Mouse (Mus musculus): Measurements from ENCODE around the gene Usp30.

Usp30 gene

DNA sequence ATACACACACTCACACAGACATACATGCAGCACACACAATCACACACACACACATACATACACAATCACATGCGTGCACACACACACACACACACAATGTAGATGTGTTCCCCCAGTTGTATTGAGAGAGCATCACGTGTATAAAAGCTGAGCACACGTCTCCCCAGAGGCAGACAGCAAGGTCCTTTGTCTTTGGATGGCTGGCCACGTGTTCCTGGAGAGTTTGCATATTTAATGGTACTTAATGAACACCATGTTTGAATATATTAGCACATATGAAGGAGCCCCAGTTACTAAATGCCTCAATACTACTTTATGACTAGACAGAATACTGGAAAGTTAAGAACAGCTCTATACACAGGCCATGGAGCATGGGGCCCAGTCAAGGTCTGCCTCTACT is 1.3 kb upstream of the Usp30 start:
- in situ Hi-C loops (cut with MboI; ENCODE audit: low sequenced_read_pairs), result no loop called here

DNA sequence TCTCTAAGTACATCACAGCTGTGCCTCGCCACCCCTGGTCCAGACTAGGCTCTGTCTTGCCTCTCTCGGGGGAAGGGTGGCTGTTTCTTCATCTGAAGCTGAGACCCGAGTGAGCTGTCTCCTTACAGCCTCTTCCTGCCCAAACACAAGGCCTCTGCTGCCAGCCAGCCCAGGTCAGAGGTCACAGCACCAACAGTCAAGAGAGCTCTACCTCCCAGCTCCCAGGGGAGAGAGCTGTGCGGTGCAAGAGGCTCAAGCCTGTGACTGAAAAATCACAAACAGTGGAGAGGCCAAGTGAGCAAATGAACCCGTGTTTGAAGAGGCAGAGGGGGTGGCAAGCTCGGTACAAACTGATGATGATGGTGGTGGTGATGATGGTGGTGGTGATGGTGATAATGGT is 1.3 kb downstream of the Usp30 start:
- in situ Hi-C loops (cut with MboI; ENCODE audit: low sequenced_read_pairs), result no loop called here

DNA sequence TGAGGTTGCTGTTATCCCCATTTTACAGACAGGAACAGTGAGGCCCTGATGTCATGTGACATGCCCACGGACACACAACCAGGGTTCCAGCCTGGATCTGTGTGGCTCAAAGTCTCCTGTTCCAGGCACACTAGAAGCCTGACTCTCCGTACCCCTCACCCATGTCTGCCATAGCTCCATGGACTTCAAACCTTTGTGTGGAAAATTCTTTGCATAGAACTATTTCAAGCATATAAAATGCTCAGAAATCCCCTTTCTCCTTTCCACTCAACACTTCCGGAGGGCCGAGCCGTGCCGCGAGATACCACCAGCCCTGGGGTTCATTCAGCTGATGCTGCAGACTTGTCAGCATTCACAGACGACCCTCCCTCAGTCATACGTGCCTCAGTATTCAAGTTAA is 2.3 kb downstream of the Usp30 start:
- in situ Hi-C loops (cut with MboI; ENCODE audit: low sequenced_read_pairs), result no loop called here

DNA sequence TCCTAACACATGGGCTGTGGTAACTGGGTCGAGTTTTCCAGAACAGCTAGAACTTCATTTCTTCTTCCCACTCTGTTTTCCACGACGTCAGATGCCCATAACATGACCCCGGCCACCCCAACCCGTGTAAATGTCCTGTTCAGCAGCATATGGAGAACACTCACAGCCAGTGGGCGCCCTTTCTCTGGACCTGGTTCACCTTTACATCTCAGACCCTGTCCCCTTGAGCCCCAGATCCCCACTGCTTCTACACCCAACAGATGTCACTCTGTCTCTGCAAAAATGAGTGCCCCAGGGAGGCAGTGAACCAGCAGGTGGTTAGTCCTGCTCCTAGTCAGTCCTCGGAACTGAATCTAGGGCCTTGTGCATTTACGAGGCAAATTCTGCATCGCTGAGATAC is 2.7 kb downstream of the Usp30 start:
- in situ Hi-C loops (cut with MboI; ENCODE audit: low sequenced_read_pairs), result no loop called here

DNA sequence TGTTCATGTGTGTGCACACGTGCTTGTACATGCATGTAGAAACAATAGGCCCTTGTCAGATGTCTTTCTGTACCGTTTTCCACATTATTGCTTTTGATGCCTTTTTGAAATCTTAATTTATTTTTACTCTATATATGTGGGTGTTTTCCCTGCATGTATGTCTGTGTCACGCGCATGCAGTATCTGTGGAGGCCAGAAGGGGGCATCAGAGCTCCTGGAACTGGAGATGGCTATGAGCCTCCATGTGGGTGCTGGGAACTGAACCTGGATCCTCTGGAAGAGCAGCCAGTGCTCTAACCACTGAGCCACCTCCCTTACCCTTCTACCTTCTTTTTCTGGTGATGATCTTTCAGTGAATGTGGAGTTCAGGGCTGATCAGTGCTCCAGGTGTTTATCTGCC is 5.6 kb downstream of the Usp30 start:
- in situ Hi-C loops (cut with MboI; ENCODE audit: low sequenced_read_pairs), result no loop called here

DNA sequence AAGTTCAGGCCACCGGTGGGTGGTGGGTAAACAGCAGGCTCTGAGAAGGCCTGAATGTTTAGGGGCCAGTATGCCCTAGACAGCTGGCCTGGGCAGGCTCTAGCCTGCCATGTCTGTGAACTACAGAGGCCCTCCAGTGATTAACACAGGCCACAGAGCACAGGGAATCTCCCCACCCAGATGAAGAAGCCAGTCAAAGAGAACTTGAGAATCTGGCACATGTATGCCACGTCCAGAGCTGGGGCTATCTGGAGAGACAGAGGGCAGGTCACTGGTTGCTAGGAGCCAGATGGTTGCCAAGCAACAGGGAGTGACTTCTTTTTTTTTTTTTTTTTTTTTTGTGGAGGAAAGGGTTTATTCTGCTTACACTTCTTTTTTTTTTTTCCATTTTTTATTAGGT is 7.0 kb downstream of the Usp30 start:
- in situ Hi-C loops (cut with MboI; ENCODE audit: low sequenced_read_pairs), result no loop called here

DNA sequence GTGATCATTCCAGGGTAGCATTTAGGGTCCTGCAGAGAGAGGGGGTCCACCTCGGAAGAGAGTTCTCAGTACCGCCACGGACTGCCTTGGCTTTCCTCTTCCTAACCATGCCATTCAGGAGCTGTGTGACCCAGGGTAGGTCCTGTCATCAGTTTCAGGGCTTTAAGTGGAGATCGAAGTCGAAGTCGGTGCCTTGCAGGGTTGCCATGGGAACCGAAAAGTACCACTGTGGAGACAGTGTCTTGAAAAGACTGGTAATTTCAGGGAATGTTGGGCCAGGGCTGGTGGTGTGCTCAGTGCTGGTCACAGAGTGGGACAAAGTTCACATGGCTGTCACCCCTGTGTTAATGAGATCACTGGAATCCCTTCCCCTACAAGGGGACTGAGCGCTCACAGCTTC is 11.7 kb downstream of the Usp30 start:
- in situ Hi-C loops (cut with MboI; ENCODE audit: low sequenced_read_pairs), result no loop called here

DNA sequence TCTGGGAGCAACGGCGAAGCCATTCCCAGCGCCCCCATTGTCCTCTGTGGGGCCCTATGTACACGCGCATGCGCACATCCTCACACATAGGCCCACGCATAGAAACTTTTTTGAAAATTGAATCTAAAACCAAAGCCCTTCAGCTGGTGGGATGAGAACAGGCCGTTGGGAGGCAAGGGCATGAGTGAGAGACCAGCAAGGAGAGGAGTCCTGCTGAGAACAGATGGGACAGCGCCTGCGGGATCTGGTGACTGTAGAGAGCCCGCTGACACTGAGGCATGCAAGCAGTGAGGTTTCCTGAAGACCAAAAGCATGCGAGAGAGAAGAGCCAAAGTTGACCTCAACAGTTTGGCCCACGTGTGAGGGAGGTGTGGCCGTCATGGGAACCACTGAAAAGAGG is 20.2 kb downstream of the Usp30 start:
- in situ Hi-C loops (cut with MboI; ENCODE audit: low sequenced_read_pairs), result no loop called here

DNA sequence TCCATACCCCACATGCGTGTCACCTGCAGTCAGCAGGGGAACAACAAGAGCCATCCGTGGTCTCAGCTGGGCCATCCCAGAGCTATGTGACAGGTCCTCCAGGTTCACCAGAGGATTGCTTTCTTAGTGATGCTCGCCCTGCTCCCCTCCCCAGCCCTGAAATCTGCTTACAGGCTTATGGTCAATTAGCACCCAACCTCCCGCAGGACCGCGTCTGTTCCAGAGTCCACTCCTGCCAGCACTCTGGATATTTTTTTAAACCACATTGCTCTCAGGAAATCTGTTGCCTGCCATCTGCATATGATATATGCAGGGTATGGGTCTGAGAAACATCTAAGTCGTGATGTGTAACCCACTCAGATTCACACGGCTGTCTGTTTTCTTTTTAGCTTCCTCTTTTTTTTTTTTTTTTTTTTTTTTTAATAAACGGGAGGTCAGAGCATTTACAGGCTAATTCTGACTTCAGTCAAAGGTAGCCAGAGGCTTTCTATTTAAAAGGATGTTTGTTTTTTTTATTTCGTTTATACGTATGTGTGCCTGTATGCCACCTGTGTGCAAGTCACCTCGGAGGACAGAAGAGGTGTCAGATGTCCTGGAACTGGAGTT is 22.7 kb downstream of the Usp30 start:
- in situ Hi-C loops (cut with MboI; ENCODE audit: low sequenced_read_pairs), result no loop called here

DNA sequence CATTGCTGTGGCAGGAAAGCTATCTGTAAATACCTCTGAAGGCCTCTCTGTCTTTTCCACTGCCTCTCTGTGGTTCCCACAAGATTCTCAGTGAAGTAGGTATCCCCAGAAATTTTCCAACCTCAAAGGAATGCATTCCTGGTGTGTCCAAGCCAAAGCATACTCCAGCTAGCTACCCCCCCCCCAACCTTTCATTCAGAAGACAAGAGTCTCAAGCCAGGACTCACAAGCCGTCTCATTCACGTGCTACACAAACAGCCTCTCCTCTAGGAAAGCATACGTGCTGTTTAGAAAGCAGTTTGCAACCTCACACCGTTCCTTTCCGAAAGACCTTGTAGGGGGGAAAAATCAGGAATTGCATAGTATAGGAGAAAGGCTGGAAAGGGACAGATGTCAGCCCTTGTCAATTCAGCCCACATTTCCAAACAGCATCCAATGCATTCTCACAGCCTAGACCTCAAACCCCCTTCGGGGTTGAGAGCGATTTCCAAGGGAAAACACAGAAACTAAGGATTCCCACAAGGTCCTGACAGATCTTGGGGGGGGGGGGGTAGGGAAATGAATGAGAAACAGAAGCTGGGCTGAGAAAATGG is 25.3 kb downstream of the Usp30 start:
- in situ Hi-C loops (cut with MboI; ENCODE audit: low sequenced_read_pairs), result no loop called here

DNA sequence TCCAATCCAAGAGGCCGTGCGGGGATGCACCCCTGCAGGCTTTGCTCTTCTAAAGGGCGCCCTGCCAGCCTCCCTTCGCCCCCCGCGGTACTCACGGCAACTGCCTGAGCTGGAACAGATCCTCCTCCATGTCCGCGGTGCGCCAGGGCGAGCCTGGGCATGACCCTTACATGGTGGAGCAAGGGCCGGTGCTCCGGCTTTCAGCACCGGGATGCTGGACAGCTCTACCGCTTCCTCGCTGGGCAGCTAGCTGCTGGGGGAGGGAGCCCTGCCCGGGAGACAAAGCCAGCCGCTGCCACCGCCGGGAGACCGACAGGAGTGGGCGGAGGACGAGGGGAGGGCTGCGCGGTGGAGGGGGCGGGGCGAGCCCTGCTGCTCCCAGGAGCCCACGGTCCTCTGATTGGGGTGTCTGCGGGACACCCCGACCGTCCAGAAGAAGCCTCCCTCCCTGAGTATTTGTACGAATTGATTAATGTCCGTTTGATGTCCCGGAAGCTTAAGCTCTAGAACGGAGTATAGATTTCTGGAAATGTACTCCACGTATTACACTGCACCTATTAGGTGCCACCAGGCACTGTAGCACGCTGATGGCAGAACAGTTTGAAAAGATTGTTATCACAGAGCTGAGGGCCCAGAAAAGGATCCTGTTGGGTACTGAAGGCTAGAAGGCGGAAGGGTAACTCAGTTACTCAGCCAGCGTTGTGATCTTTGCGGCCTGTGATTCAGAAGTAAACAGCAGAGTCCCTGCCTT is 26.0 kb downstream of the Usp30 start, which contains the start of gene Svop:
Svop (minus strand) TSS at position 514 of the 751 bp plus-strand sequence.
- in situ Hi-C loops (cut with MboI; ENCODE audit: low sequenced_read_pairs), result no loop called here

DNA sequence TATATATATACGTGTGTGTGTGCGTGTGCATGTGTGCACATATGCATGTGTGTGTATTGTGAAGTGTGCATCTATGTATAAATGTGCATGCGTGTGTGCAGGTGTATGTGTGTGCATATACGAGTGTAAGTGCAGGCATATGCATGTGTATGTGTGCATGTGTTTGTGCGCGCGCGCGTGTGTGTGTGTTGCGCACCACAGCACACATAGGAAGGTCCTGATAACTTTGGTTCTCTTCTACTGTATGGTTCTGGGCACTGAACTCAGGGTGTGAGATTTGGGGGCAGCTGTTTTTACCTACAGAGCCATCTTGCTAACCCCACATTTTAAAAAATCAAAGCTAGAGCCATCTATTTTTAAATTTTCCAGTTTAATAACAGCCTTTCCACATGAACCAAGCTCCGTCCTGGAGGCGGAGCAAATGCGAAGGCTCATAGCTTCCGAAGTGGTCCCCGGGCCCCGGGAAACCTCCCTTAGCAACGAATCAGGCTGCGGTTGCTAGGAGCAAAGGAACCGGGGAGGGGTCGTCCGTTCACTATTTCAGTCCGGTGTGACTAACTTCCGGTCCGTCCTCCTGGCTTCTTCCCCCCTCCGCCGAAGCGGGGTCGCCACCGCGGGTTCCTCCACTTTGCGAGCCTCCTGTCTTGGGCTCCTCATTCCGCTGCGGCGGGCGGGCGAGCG is 34.6 kb downstream of the Usp30 start:
- in situ Hi-C loops (cut with MboI; ENCODE audit: low sequenced_read_pairs), result no loop called here

DNA sequence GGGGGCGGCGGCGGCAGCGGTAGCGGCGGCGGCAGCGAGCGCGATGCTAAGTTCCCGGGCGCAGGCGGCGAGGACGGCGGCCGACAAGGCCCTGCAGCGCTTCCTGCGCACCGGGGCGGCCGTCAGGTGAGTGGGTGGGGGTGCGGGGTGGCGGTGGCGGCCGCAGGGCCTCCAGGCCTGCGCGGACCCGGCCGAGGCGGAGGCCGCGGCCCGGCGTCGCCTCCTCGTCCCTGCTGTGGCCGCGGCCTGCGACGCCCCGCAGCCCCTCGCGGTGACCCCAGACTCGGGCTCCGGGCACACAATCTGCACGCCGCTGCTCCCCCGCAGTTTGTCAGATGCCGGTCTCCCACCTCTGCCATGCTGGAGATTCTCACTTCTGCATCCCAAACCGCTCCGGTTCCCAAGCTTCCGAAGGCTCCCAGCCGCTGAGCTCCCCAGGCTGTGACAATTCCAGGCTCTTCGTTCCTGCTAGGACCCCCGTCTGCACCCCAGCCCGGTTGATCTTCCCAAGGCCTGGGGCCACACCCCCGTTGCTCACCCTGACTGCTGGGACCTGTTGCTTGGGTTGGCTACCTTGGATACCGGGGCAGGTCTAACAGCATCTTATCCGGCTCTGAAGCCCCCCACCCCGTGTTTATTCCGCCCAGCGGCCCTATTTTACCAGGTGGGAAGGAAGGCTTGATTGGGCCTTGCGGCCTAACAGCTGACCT is 35.3 kb downstream of the Usp30 start:
- in situ Hi-C loops (cut with MboI; ENCODE audit: low sequenced_read_pairs), result no loop called here

DNA sequence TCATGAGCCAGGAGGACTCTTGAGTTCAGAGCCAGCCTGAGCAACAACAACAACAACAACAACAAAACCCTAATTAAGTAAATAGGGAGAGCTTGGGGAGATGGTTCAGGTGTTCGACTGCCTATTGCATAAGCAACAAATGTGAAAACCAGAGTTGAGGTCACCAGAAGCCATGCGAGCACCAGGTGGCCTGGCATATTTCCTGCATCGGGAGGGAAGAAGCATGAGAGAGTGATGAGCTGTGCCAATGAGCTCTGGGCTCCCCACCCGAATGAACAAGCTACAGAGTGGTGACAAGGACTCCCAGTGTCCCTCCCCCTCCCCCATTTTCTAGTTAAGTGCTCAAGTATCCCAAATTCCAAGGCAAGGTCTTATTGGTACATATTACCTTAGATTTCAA is 36.6 kb downstream of the Usp30 start:
- in situ Hi-C loops (cut with MboI; ENCODE audit: low sequenced_read_pairs), result no loop called here

DNA sequence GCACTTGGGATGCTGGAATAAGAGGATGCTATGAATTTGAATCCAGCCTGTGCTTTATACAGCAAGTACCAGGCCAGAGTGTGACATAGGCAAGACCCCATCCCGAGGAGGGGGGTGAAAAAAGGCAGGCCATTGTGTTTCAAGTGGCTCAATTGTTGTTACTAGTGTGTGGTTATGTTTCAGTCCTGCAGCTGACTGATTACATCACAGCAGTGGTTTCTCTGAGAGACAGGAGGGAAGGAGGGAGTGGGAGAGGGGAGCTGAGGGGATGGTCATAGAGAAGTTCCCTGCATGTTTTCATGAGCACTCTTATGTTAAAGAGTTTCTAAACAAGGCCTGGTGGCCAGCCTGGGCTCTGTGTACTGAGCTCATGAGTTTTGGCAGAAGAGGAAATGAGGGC is 37.5 kb downstream of the Usp30 start:
- in situ Hi-C loops (cut with MboI; ENCODE audit: low sequenced_read_pairs), result no loop called here

DNA sequence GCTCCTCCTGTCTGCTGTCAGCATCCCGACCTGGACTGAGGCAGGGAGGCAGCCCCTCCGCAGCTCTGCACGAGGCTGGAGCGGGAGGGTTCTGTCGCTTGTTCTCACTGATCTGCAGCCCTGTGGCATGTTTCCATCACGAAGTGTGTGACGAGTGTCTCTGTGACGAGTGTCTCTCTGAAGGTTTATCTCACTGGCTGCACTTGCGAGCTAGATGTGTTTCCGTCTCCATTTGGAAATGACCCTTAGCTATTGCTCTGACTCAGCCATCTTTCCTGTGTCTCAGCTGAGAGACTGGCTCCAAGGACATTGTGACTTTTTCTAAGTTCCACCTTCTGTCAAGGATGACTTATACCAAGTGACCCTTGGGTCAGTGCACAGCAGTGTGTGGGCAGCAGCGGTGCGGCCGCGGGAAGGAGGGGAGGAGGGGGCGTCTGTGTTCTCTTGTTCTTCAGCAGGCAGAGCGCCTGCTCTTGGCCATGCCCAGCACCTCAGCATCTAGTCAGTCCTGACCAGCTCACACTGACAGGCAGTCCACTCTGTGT is 41.2 kb downstream of the Usp30 start:
- in situ Hi-C loops (cut with MboI; ENCODE audit: low sequenced_read_pairs), result no loop called here

DNA sequence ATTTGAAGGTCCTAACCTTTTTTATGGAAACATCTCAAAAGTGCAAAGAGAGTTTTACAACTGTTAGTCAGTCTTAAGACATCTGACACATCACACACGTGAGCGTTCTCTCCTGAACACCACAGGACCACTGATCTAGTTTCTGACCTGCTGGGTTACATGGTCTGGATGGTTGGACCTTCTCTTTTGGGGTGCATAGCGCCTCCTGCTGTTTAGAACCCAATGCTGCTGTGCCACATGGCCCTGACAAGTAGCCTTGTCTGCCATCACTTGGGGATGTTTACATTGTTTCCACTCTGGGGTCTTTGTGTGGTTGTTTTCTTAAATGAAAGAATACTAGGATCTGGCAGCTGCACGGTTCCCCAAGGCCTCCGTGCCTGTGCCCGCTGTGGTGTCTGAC is 48.1 kb downstream of the Usp30 start:
- in situ Hi-C loops (cut with MboI; ENCODE audit: low sequenced_read_pairs), result no loop called here

DNA sequence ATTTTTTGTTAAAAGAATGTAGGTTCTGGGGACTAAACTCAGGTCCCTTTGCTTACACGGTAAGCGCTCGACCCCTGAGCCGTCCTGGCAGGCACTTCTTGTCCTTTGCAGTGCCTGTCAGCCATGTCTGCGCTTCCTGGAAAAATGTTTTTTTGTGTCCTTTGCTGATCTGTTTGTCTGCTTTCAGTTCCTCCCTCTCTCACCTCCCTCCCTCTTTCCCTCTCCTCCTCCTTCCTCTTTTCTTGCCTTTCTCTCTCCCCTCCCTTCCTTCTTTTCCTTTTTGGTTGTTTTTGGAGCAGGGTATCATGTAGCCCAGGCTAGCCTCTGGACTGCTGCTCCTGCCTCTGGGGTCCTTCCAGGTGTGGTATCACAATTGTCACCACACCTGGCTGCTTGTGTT is 49.8 kb downstream of the Usp30 start:
- in situ Hi-C loops (cut with MboI; ENCODE audit: low sequenced_read_pairs), result no loop called here

DNA sequence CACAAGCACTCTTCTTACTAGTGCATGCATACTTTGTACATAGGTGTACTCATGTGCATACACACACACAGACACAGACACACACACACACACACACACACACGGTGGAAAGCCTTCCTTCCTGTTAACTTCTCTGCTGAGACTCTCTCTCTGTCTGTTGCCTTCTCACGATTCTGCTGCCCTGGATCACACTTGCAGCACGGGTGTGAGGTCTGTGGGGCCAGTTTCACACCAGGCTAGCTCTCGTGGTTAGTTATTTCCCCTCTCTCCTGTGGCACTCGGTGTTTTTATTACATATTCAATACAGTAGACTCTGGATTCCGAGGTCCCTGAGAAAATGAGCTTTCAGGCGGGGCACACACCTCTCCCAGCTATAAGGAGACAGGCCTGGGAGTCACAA is 51.3 kb downstream of the Usp30 start:
- in situ Hi-C loops (cut with MboI; ENCODE audit: low sequenced_read_pairs), result no loop called here

DNA sequence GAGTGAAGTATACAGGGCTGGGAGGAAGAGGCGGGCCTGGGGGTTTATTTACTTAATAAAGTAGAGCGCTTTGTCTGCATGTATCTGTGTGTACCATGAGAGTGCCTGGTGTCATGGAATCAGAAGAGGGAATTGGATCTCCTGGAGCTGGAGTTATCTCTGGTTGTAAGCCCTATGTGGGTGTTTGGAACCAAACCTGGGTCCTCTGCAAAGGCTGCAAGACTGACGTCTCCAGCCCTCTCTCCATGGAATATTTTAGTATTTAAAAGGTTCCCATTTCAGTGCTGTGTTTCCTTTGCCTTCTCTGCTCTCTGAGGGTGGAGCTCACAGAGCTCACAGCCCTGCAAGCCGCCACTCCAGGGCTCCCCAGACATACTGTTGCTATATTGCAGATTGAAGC is 54.5 kb downstream of the Usp30 start:
- in situ Hi-C loops (cut with MboI; ENCODE audit: low sequenced_read_pairs), result no loop called here

DNA sequence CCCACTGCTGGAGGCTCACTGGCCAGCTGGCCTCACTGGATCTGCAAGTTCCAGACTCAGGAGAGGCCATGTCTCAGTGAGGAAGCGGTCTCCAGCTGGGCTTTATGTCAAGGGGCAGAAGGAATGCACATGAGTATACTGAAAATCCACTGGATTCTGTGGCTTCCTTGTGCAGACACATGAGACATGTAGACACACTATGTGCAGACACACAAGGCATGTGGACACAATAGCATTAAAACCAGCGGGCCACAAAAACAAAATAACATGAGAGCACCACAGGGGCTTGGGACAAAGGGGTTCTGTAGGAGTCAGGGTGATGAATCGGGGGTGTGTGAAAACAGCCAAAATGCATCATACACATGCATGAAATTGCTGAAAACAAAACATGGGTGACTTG is 60.7 kb downstream of the Usp30 start:
- in situ Hi-C loops (cut with MboI; ENCODE audit: low sequenced_read_pairs), result no loop called here

Data from CH12F3 (cell line).